ENCODE assay signal across 2 mouse cellular contexts in genomic region chr5:117137594-117137993, GRCm38 (mm10).
TF ChIP-seq lines count a peak whose summit lies in the region.

No protein-coding gene starts in this region.

TF ChIP-seq in CH12.LX, 34 proteins besides CTCF, POLR2A, EP300 and RAD21:
- no peak for TF ChIP-seq MAFK (IDR thresholded peaks at IDR 0.05; ENCODE audit: insufficient replicate concordance, low read length)
- no peak for TF ChIP-seq TBP (conservative IDR thresholded peaks at IDR 0.05; ENCODE audit: low read depth, low read length)
- no peak for TF ChIP-seq USF2 (conservative IDR thresholded peaks at IDR 0.05; ENCODE audit: low read depth, low read length)
- TF ChIP-seq ELF1 (IDR thresholded peaks at IDR 0.05; ENCODE audit: low read depth, low read length), result no peak
- no peak for TF ChIP-seq NRF1 (IDR thresholded peaks at IDR 0.05; ENCODE audit: low read depth, low read length)

TF ChIP-seq in MEL, 35 proteins besides CTCF, POLR2A, EP300 and RAD21:
- peak; percentile 40; the same call in 1 of the 2 replicates for TF ChIP-seq TBP (IDR thresholded peaks at IDR 0.05; ENCODE audit: low read depth, low read length)
- peak; percentile 59 for TF ChIP-seq SIN3A (IDR thresholded peaks at IDR 0.05; ENCODE audit: low read length)
- TF ChIP-seq TAL1 (IDR thresholded peaks at IDR 0.05; ENCODE audit: low read length), result peak; percentile 71
- no peak for TF ChIP-seq ZKSCAN1 (IDR thresholded peaks at IDR 0.05; ENCODE audit: low read depth, low read length)
- peak; percentile 36; the same call in 1 of the 2 replicates for TF ChIP-seq MYC (IDR thresholded peaks at IDR 0.05; ENCODE audit: low read depth, low read length)
- no peak for TF ChIP-seq CHD1 (IDR thresholded peaks at IDR 0.05; ENCODE audit: low read depth, low read length)
